Mouse (Mus musculus): ENCODE measurements around the gene Olfr1012. TPM values are rescaled to one million over a fixed set of nuclear protein-coding genes. Genes with fewer than 3 reads are reported as not detected.
"Not testable (repeated sequence)": the region's sequence is repeated elsewhere in the genome, so short reads cannot be mapped to it uniquely, and the experiment has no call there.

Olfr1012 gene
- polyA plus RNA-seq, 1 experiment from 2014 or later: not detected

DNA sequence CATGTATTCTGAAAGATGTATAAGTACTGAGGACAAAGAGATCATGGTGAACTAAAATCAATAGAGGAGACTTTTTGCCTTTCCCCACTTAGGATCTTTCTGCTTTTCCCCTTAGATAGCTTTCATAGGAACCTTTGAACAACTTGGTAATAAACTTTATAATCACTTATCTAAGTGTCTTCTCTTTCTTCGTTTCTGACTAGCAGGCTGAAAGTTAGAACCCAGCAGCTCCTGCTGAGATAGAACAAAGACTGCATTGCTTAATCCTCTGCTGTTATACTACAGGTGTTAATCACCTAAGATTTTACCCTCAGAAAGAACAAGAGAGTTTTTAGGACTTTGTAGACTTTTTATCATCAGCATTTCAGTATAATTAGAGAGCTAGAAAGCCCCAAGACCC lies 51.4 kb downstream of the Olfr1012 start:
- Histone ChIP-seq H3K9ac (no peak overlapping the region), H3K36me3 (replicated peaks; ENCODE audit: control insufficient read depth, insufficient read depth) (no peaks in the 10 kb centered on the region), H3K4me2 (replicated peaks) (no peak overlapping the region), H3K4me3 (replicated peaks; ENCODE audit: low read length) (no peak overlapping the region), H3K9me3 (ENCODE audit: control insufficient read depth, low read length) (no peaks in the 10 kb centered on the region), H3K27me3 (ENCODE audit: control insufficient read depth, insufficient read depth, low read length) (no peaks in the 10 kb centered on the region), H3K27ac (no peak overlapping the region), H3K4me1 (replicated peaks; ENCODE audit: control insufficient read depth, insufficient read depth, low read length) (no peaks in the 10 kb centered on the region)
- no peak for DNase-seq (ENCODE audit: low spot score)
- WGBS: 47% methylated on average over 1 of the region's 1 CpGs
- ATAC-seq (ENCODE audit: low FRiP score): no peak

DNA sequence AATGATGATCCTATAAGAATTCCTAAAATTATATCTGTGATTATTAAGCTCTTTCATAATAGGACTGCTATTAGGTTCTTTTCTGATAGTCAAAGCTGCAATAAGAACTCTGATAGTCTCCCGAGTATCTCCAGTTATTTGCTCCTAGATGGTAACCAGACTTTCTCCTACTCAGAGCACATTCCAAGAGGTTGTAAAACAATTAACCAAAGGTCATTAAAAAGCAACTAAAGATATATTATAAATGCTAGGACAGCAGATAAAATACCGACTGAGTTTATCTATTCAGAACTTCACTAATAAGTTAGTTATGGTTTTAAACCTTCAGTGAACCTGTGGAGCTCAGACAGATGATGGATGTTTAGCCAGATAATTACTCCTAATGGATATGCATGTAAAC lies 51.9 kb downstream of the Olfr1012 start:
- H3K9ac ChIP-seq; H3K4me2 ChIP-seq (replicated peaks); H3K27ac ChIP-seq; H3K4me1 ChIP-seq (replicated peaks; ENCODE audit: control insufficient read depth, insufficient read depth, low read length); ATAC-seq (ENCODE audit: low FRiP score); DNase-seq (ENCODE audit: low spot score); H3K36me3 ChIP-seq (replicated peaks; ENCODE audit: control insufficient read depth, insufficient read depth); H3K9me3 ChIP-seq (ENCODE audit: control insufficient read depth, low read length); H3K4me3 ChIP-seq (replicated peaks; ENCODE audit: low read length); H3K27me3 ChIP-seq (ENCODE audit: control insufficient read depth, insufficient read depth, low read length): not testable (repeated sequence)
- 78% methylated on average over 2 of the region's 2 CpGs for WGBS

Other genes starting within 250 kb of the Olfr1012 start
- gene 4833423E24Rik, start 243.7 kb downstream of the Olfr1012 start, polyA plus RNA-seq (2014; fragmentation: Nextera tagmentation; extraction: Ambion mirVana): 0.13 and 0.29 TPM in 2 replicates
- gene Olfr996, start 183.6 kb downstream of the Olfr1012 start, polyA plus RNA-seq (2014; fragmentation: Nextera tagmentation; extraction: Ambion mirVana): not detected in 2 replicates
- not detected in 2 replicates for gene Olfr998, start 173.8 kb downstream of the Olfr1012 start, polyA plus RNA-seq (2014; fragmentation: Nextera tagmentation; extraction: Ambion mirVana)
- not detected in 2 replicates for gene Olfr1000, start 150.9 kb downstream of the Olfr1012 start, polyA plus RNA-seq (2014; fragmentation: Nextera tagmentation; extraction: Ambion mirVana)
- not detected in 2 replicates for gene Olfr1002, start 112.1 kb downstream of the Olfr1012 start, polyA plus RNA-seq (2014; fragmentation: Nextera tagmentation; extraction: Ambion mirVana)
- gene Olfr154, start 98.3 kb downstream of the Olfr1012 start, polyA plus RNA-seq (2014; fragmentation: Nextera tagmentation; extraction: Ambion mirVana): not detected in 2 replicates
- gene Olfr1006, start 84.0 kb downstream of the Olfr1012 start, polyA plus RNA-seq (2014; fragmentation: Nextera tagmentation; extraction: Ambion mirVana): not detected in 2 replicates
- not detected in 2 replicates for gene Olfr1008, start 73.3 kb downstream of the Olfr1012 start, polyA plus RNA-seq (2014; fragmentation: Nextera tagmentation; extraction: Ambion mirVana)
- gene Olfr1009, start 47.3 kb downstream of the Olfr1012 start, polyA plus RNA-seq (2014; fragmentation: Nextera tagmentation; extraction: Ambion mirVana): not detected in 2 replicates
- not detected in 2 replicates for gene Olfr1013, start 4.3 kb upstream of the Olfr1012 start, polyA plus RNA-seq (2014; fragmentation: Nextera tagmentation; extraction: Ambion mirVana)
- gene Olfr1014, start 9.9 kb upstream of the Olfr1012 start, polyA plus RNA-seq (2014; fragmentation: Nextera tagmentation; extraction: Ambion mirVana): not detected in 2 replicates
- not detected in 2 replicates for gene Olfr1015, start 19.3 kb upstream of the Olfr1012 start, polyA plus RNA-seq (2014; fragmentation: Nextera tagmentation; extraction: Ambion mirVana)
- not detected in 2 replicates for gene Olfr1016, start 39.8 kb upstream of the Olfr1012 start, polyA plus RNA-seq (2014; fragmentation: Nextera tagmentation; extraction: Ambion mirVana)
- gene Olfr1018, start 55.7 kb upstream of the Olfr1012 start, polyA plus RNA-seq (2014; fragmentation: Nextera tagmentation; extraction: Ambion mirVana): not detected in 2 replicates
- not detected in 2 replicates for gene Olfr1019, start 82.7 kb upstream of the Olfr1012 start, polyA plus RNA-seq (2014; fragmentation: Nextera tagmentation; extraction: Ambion mirVana)
- not detected in 2 replicates for gene Olfr1020, start 84.3 kb upstream of the Olfr1012 start, polyA plus RNA-seq (2014; fragmentation: Nextera tagmentation; extraction: Ambion mirVana)
- gene Olfr1022, start 105.8 kb upstream of the Olfr1012 start, polyA plus RNA-seq (2014; fragmentation: Nextera tagmentation; extraction: Ambion mirVana): not detected in 2 replicates
- gene Olfr1023, start 122.9 kb upstream of the Olfr1012 start, polyA plus RNA-seq (2014; fragmentation: Nextera tagmentation; extraction: Ambion mirVana): not detected in 2 replicates
- not detected in 2 replicates for gene Olfr1024, start 142.3 kb upstream of the Olfr1012 start, polyA plus RNA-seq (2014; fragmentation: Nextera tagmentation; extraction: Ambion mirVana)
- gene Olfr1025-ps1, start 152.4 kb upstream of the Olfr1012 start, polyA plus RNA-seq (2014; fragmentation: Nextera tagmentation; extraction: Ambion mirVana): not detected in 2 replicates
- gene Olfr1026, start 158.8 kb upstream of the Olfr1012 start, polyA plus RNA-seq (2014; fragmentation: Nextera tagmentation; extraction: Ambion mirVana): not detected in 2 replicates
- gene Olfr1028, start 187.7 kb upstream of the Olfr1012 start, polyA plus RNA-seq (2014; fragmentation: Nextera tagmentation; extraction: Ambion mirVana): not detected in 2 replicates
- gene Olfr1029, start 211.1 kb upstream of the Olfr1012 start, polyA plus RNA-seq (2014; fragmentation: Nextera tagmentation; extraction: Ambion mirVana): not detected in 2 replicates
- gene Olfr1030, start 216.5 kb upstream of the Olfr1012 start, polyA plus RNA-seq (2014; fragmentation: Nextera tagmentation; extraction: Ambion mirVana): not detected in 2 replicates
- gene Olfr1031, start 227.5 kb upstream of the Olfr1012 start, polyA plus RNA-seq (2014; fragmentation: Nextera tagmentation; extraction: Ambion mirVana): not detected in 2 replicates
- not detected in 2 replicates for gene Olfr1032, start 242.8 kb upstream of the Olfr1012 start, polyA plus RNA-seq (2014; fragmentation: Nextera tagmentation; extraction: Ambion mirVana)